Mouse (Mus musculus) spleen, adult 2 months (tissue): ENCODE data around the gene Tpcn2.

Experiments used
- CTCF ChIP-seq: fragments of 200-500 bp; IDR thresholded peaks from 2 replicates; pipeline ENCODE4 v1.5.1; 2011; ENCODE audit warnings: mild to moderate bottlenecking, inconsistent platforms; ENCODE audit not compliant: insufficient read depth, insufficient read length, insufficient replicate concordance; ENCODE audit errors: extremely low read depth
- POLR2A ChIP-seq: fragments of 200-500 bp; IDR thresholded peaks from 2 replicates; pipeline ENCODE4 v1.6.1; 2011; ENCODE audit warnings: low read depth, low read length, inconsistent platforms

DNA sequence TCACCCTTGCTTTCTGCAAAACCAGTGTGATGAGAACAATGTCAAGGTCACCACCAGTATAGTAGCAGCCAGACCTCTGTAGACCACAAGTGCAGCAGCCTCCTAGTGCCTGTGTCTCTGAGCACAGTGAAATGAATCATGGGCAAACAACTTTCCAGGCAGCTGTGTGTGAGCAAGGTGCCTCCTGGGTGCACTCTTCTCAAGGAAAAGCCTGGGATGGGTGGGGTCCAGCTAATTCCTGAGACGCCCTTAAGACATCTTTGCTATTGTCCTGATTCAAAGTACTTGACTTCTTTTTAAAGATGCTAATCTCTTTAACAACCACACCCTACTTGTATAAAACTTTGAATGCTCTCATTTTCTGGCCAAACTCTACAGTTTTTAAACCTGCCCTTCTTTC is 144.7 kb downstream of the Tpcn2 start:
- no peak for TF ChIP-seq CTCF
- no peak for TF ChIP-seq POLR2A
